Mouse (Mus musculus): Measurements from ENCODE around the gene Cdc14a.

GRCm38 (mm10) chr3:116368868-116369437, 54.9 kb downstream of the Cdc14a start:
- TF ChIP-seq CTCF (IDR thresholded peaks at IDR 0.05) (no peak), POLR2A (IDR thresholded peaks at IDR 0.05; ENCODE audit: insufficient read depth, low read depth, low read length) (no peak)

Measured in heart, adult 2 months (tissue).